Mouse (Mus musculus): ENCODE data around the gene Odf3l1.

DNA sequence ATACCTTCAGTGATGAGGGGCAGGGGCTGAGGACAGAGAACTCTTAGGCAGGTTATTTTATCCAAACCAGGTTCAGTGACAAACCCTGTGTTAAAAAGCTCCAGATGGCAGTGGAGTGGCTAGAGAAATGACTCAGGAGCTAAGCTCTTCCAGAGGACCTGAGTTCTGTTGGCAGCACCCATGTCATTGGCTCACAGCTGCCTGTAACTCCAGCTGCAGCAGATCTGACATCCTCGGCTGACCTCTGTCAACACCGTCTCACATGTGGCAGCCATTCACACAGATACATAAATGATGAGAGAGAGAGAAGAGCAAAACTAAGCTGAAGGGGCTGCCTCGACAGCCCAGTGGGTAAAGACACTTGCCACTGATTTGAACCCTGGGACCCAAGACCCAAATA, 7.0 kb downstream of the Odf3l1 start:
- no peak for TF ChIP-seq CTCF (IDR thresholded peaks at IDR 0.05; ENCODE audit: control insufficient read depth, insufficient read depth, insufficient replicate concordance, low read depth, low read length)
- TF ChIP-seq POLR2A (IDR thresholded peaks at IDR 0.05; ENCODE audit: control insufficient read depth, low read depth, low read length): no peak
